Mouse (Mus musculus) retina, embryonic 14.5 days (tissue): ENCODE measurements around the gene Rab3gap2.

Experiments
- DNase-seq: peaks from one replicate; pipeline ENCODE4 v3.0.0-alpha.2; 2015; ENCODE audit warnings: low spot score

The Rab3gap2 gene

DNA sequence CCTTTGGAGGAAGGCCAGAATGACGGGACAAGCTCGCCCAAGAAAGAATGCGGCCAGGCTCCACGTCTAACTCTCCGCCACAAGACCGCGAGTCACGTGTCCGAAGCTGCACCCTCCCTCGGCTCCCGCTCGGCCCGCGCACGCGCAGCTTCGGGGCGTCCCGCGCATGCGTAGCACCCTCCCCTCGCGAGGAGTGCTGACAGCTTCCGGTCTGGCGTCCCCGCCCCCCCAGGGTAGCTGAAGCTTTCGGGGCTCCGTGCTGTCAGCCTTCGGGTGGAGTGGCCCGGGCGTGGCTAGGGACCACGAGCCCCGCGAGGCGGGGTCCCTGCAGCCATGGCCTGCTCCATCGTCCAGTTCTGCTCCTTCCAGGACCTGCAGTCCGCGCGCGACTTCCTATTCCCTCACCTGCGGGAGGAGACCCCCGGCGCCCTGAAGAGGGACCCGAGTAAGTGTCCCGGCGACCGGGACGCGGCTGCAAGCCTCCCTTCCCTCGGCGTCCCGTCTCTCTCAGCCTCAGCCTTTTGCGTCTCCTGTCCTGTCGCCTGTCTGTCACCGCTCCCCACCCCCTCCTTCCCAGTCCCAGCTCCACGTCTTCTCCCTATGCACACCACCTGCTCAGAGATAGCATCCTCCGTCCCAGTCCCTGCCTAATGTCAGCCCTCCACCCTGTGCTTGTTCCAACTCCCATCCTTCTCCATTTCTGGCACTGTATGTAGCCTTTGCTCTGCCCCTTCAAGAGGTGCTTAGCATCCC, at the start of gene Rab3gap2:
Gene Rab3gap2, plus strand, starts transcription at position 209 of the 753 bp plus-strand sequence.
- peak; percentile 98 for DNase-seq

DNA sequence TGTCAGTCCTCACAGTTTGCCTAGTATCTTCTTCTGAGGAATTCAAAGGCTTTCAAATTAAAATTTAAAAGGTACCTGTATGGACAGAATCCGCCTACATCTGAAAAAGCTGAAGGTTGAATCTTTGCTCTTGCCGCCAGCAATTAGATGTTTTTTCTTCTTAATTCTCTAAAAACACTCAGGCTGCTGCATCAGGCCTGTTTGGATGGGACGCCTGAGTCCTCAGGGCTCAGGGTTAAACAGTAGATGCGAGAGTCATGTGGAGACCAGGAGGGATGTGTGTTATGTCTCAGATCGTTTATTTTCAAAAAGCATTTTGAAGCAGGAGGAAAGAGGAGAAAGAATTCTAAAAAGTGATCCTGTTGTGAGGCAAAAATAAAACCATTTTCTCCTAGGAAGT, 30.3 kb upstream of the Rab3gap2 start:
- no peak for DNase-seq

GRCm38 (mm10) chr1:185177860-185178259, 26.1 kb upstream of the Rab3gap2 start:
- DNase-seq = no peak

GRCm38 (mm10) chr1:185183591-185184330, 20.2 kb upstream of the Rab3gap2 start:
- DNase-seq = no peak

GRCm38 (mm10) chr1:185185556-185185955, 18.4 kb upstream of the Rab3gap2 start:
- no peak for DNase-seq

DNA sequence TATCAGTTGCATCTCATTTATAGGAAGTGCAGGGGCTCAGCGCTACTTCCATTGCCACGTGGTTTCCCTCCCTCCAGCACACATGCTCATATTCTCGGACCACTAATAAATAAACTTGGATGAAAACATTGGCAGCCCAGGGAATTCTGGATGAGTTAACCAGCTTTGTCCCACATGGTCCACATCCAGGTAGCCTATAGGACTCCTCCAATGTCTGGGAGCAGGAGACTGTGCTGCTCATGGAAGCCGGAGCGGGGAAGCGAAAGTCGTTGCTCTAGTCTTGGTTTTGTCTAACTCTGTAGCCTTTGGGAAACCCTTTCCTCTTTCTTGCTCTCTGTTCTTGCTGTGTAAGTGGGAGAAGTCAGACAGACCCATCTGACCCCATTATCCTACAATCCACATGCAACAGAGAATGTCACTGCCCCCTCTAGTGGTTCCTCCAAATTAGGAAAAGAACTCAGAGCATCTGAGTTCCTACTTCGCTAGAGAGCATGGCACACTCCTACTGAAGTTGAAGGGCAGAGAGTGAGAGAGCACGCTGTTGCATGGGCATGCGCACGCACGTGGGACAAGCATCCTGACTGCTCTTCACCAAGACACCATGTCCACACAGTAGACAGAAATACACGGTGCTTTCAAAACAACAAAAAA, 16.7 kb upstream of the Rab3gap2 start:
- peak; percentile 80 for DNase-seq

DNA sequence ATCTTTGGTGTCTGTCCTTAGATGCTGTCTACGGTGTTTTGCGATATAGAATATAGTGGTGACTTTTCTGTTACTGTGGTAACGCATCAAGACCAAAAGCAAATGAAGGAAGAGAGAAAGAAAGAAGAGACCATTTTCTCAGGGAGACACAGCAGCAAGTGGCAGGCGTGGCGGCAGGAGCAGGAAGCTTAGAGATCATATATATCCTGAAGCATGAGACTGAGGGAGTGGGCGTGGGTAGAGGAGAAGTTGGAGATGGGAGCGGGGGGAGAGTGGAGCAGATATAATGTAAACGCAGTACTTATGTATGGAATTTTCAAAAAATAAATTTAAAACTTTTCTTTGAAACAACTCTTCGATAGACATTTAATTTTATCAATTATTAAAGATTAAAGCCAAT, 14.0 kb upstream of the Rab3gap2 start:
- no peak for DNase-seq

DNA sequence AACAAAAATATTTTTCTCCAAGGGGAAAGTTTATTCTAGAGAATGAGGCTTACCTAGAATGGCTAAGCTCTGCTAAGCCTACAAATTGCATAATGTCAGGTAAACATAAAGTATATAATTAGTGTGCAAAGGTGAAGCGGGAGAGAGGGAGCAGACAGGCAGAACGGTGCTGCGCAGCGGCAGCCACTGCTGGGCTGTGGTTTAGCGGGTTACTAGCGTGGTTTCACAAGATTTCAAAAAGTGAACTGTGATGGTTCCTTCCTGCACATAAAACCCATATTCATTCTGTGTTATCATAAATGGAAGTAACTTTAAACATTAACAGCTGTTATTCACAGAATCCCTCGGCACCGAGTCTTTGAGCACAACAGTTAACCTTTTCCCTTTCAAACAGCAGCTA, 11.8 kb upstream of the Rab3gap2 start:
- no peak for DNase-seq

GRCm38 (mm10) chr1:185193509-185193908, 10.4 kb upstream of the Rab3gap2 start:
- peak; percentile 81 for DNase-seq

GRCm38 (mm10) chr1:185196323-185196722, 7.6 kb upstream of the Rab3gap2 start:
- DNase-seq = no peak

DNA sequence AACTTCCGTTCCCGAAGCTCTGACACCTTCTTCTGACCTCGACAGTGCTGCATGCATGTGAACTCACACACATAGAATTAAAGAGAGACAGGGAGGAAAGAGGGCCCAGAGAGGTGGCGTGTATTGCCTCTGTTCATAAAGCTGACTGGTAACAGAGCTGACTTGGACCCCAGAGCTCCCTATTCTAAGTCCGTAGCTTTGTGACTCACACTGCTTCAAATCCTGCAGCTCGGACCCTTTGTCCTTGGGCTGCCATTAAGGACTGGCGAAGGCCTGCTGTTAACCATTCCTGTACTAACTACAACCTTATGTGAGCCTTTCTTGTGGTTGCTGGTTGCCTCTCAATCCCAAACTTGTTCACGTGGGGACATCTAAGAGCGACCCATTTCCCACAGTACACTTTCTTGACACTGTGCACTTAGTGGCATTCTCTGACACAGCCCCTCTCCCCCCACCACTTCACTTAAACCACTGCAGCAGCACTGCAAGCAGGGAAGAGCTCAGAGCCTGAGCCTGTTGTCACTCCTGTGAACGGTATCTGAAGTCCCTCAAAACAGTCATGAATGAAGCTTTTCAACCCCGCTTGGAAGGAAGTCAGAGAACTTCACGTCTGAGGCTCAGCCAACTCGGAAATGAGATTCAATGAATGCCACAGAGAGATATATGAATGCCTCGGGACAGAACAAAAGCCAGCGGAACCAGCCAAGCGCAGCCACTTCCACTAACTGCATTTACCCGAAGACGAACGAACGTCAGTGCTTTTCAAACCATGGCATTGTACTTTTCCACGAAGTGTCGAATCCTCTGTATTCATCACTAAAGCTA, 3.1 kb upstream of the Rab3gap2 start:
- no peak for DNase-seq

DNA sequence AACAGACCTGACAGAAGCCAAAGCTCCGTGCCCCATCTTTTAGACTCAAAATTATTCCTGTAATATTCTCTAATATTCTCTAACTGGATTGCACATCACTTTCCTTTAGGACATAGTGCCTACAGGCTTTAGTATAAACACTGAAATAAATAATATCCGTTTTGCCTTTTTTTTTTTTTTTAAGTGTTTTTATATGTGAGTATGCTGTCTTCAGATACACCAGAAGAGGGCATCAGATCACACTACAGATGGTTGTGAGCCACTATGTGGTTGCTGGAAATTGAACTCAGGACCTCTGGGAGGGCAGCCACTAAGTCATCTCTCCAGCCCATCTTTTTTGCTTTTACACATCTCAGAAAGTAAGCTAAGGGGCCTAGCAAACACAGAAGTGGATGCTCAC, 1.9 kb upstream of the Rab3gap2 start:
- DNase-seq = no peak

DNA sequence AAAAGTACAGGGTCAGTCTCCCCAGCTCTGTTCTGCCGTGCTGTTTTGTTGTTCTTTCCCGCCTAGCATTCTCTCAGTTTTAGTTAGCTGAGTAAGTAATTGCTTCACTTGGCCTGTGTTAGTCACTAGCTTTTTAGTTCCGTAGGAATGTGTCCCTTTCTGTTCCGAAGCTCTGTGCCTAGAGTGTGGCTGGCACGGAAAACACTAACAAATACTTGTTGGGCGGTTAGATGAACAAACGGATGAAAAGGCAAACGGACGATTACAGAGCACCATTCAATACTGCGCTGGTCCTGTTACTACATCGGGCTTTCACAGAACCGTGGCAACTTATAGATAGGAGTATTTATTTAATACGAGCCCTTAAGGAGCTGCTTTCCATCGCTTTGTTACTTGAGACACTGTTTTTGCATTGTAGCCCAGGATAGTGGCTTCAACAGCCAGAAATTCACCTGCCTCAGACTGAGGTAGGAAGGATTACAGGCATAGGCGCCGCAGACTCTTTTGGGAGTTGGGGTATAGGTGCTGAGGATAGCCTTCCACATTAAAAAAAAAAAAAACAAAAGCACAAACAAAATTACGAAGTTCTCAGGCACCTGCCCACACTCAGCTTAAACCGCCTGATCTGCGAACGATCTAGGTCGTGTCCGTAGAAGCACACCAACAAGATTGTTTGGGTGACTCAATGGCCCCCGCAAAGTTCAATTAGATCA, 565 bp upstream of the Rab3gap2 start:
- peak; percentile 17 for DNase-seq

DNA sequence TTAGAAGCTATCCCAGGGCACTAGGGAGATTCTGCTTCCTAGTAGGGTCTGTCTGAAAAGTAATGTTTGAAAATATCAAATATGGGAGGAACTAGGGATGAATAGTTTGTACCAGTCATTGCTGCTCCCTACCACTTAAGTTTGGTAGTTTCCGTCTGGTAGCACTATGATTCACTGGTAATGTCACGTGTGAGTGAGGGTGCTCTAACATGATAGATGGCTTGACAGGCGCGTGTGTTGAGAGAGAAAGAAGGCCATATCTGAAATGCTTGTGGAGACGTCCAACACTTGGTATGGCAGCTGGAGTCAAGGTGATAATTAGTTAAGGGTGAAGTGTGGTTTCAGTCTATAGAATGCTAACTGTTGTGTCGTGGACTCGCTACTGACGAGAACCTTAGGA, 1.2 kb downstream of the Rab3gap2 start:
- DNase-seq = no peak

DNA sequence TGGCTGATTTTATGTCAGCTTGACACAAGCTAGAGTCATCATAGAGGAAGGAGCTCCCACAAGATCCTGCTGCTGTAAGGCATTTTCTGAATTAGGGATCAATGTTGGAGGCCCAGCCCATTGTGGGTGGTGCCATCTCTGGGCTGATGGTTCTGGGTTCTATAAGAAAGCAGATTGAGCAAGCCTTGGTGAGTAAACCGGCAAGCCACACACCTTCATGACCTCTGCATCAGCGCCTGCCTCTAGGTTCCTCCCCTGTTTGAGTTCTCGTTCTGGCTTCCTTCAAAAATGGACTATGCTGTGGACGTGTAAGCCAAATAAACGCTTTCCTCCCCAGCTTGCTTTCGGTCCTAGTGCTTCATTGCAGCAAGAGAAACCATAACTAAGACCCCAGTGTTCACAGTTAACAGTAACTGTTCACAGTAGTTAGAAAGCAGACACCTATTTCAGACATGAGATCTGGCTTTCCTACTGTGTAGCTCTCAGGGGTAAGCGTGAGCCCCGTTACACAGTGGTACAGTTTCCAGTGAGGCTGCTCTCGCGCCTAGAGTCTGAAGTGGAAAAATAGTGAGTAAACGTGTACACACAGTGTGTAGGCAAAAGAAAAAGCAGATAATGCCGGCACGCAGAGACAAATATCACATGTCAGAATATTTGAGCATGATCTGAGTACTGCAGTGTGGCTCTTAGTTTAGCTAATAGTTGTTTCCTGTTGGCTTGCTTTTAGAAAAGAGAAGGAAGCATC, 4.1 kb downstream of the Rab3gap2 start:
- no peak for DNase-seq

GRCm38 (mm10) chr1:185208766-185209165, 4.8 kb downstream of the Rab3gap2 start:
- DNase-seq = no peak

- no peak for DNase-seq
Measured at GRCm38 (mm10) chr1:185209641-185210176, 5.8 kb downstream of the Rab3gap2 start.

GRCm38 (mm10) chr1:185216360-185216759, 12.4 kb downstream of the Rab3gap2 start:
- no peak for DNase-seq

GRCm38 (mm10) chr1:185216762-185217161, 12.8 kb downstream of the Rab3gap2 start:
- DNase-seq = no peak

DNA sequence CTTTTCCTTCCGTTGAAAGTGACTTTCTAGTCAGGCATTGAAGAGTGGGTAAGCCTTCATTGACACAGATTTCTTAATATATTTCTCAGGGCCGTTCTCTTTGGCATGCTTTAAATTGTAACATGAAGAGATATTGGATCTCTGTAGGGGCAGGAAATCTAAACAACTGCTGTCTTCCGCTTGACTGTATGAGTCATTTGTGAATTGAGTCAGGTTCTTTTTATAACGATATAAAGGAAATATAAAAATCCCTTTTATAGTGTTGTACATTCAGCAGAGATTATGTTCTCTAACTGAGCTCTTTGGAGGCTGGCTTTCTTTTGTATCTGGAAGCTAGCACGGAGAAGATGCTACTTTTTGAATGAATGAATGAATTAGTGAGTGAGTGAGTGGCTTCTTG, 14.0 kb downstream of the Rab3gap2 start:
- DNase-seq = no peak
